Mouse (Mus musculus): ENCODE measurements around the gene Zp3. TPM values are rescaled to one million over a fixed set of nuclear protein-coding genes. Genes with fewer than 3 reads are reported as not detected.

Gene Zp3
- polyA plus RNA-seq, 1 experiment from 2014 or later, result 0.20 TPM

- Histone ChIP-seq H3K4me3 (ENCODE audit: low read length) (no peak overlapping the region), H3K4me2 (replicated peaks; ENCODE audit: low read depth, low read length) (no peak overlapping the region), H3K9me3 (ENCODE audit: low read length) (no peaks in the 10 kb centered on the region), H3K27me3 (ENCODE audit: insufficient read depth, low read length) (no peaks in the 10 kb centered on the region), H3K9ac (replicated peaks; ENCODE audit: low read length) (no peak overlapping the region), H3K36me3 (ENCODE audit: insufficient read depth, low read length) (peaks cover 13% of the 10 kb centered on the region; the same call in 1 of the 2 replicates), H3K4me1 (ENCODE audit: insufficient read depth, low read length) (peaks cover 3% of the 10 kb centered on the region; the same call in 1 of the 2 replicates), H3K27ac (ENCODE audit: low read length) (no peak overlapping the region)
- WGBS, result 91% methylated on average over 1 of the region's 1 CpGs
- no peak for ATAC-seq (ENCODE audit: low FRiP score, low TSS enrichment)
Observed at GRCm38 (mm10) chr5:136036667-136037066, 56.8 kb downstream of the Zp3 start.

Other genes starting within 250 kb of the Zp3 start
- gene Tmem120a, start 235.7 kb upstream of the Zp3 start, polyA plus RNA-seq (2015; fragmentation: Nextera tagmentation; extraction: Ambion mirVana), result 74.7 and 75.4 TPM in 2 replicates
- 0.42 and 0.62 TPM in 2 replicates for gene Styxl1, start 201.7 kb upstream of the Zp3 start, polyA plus RNA-seq (2015; fragmentation: Nextera tagmentation; extraction: Ambion mirVana)
- 690 and 691 TPM in 2 replicates for gene Mdh2, start 201.6 kb upstream of the Zp3 start, polyA plus RNA-seq (2015; fragmentation: Nextera tagmentation; extraction: Ambion mirVana)
- 0.27 and 1.0 TPM in 2 replicates for gene Srrm3, start 173.2 kb upstream of the Zp3 start, polyA plus RNA-seq (2015; fragmentation: Nextera tagmentation; extraction: Ambion mirVana)
- 69.9 and 70.5 TPM in 2 replicates for gene Hspb1, start 92.2 kb upstream of the Zp3 start, polyA plus RNA-seq (2015; fragmentation: Nextera tagmentation; extraction: Ambion mirVana)
- gene Ywhag, start 45.5 kb upstream of the Zp3 start, polyA plus RNA-seq (2015; fragmentation: Nextera tagmentation; extraction: Ambion mirVana), result 193 and 202 TPM in 2 replicates
- gene Ssc4d, start 5.6 kb upstream of the Zp3 start, polyA plus RNA-seq (2015; fragmentation: Nextera tagmentation; extraction: Ambion mirVana), result 11.3 and 11.8 TPM in 2 replicates
- 32.9 and 36.3 TPM in 2 replicates for gene Dtx2, start 14.7 kb downstream of the Zp3 start, polyA plus RNA-seq (2015; fragmentation: Nextera tagmentation; extraction: Ambion mirVana)
- 3.6 and 6.1 TPM in 2 replicates for gene Upk3b, start 58.4 kb downstream of the Zp3 start, polyA plus RNA-seq (2015; fragmentation: Nextera tagmentation; extraction: Ambion mirVana)
- gene Upk3bl, start 74.4 kb downstream of the Zp3 start, polyA plus RNA-seq (2015; fragmentation: Nextera tagmentation; extraction: Ambion mirVana), result 2.2 and 3.6 TPM in 2 replicates
- 15.9 and 18.5 TPM in 2 replicates for gene Rasa4, start 103.8 kb downstream of the Zp3 start, polyA plus RNA-seq (2015; fragmentation: Nextera tagmentation; extraction: Ambion mirVana)
- gene Polr2j, start 136.5 kb downstream of the Zp3 start, polyA plus RNA-seq (2015; fragmentation: Nextera tagmentation; extraction: Ambion mirVana), result 243 and 245 TPM in 2 replicates
- gene Lrwd1, start 156.0 kb downstream of the Zp3 start, polyA plus RNA-seq (2015; fragmentation: Nextera tagmentation; extraction: Ambion mirVana), result 39.5 and 40.2 TPM in 2 replicates
- gene Alkbh4, start 156.0 kb downstream of the Zp3 start, polyA plus RNA-seq (2015; fragmentation: Nextera tagmentation; extraction: Ambion mirVana), result 19.3 and 20.2 TPM in 2 replicates
- gene Orai2, start 190.6 kb downstream of the Zp3 start, polyA plus RNA-seq (2015; fragmentation: Nextera tagmentation; extraction: Ambion mirVana), result 6.1 and 6.6 TPM in 2 replicates
- gene Prkrip1, start 218.9 kb downstream of the Zp3 start, polyA plus RNA-seq (2015; fragmentation: Nextera tagmentation; extraction: Ambion mirVana), result 47.1 and 52.0 TPM in 2 replicates